Comparison of ENCODE assay signal across 26 mouse cellular contexts in genomic region chr2:80327272-80327671, GRCm38 (mm10). TPM values are rescaled to one million over a fixed set of nuclear protein-coding genes. Genes with fewer than 3 reads are reported as not detected.
"Had no signal": no experiment of that assay in that cellular context is flagged by ENCODE, and none has a peak within 500 bp of the region (broad histone marks: within the 10 kb centered on the region; RNA-seq: fewer than 3 reads in every experiment).

No protein-coding gene starts in this region.

- ATAC-seq: hindbrain, embryonic 16.5 days; inflammation-experienced regulatory T-cells, adult 6 months; intestine, embryonic 15.5 days; intestine, postnatal 0 days; liver, embryonic 12.5 days had no signal

- DNase-seq: gastrocnemius, postnatal 14 days; gastrocnemius, postnatal 36 days; heart, adult 2 months; heart, postnatal 14 days; heart, postnatal 36 days; kidney, adult 18-20 months; kidney, adult 8-10 months; kidney, postnatal 10 days; kidney, postnatal 25 days; kidney, postnatal 4 days; layer of hippocampus, adult 9-11 months; layer of hippocampus, postnatal 36 days; left cerebral cortex, postnatal 4 days had no signal

RNA-seq across cellular contexts. Expression of gene Prdx6b, which starts 35.0 kb away (rescaled TPM):
- total RNA-seq: gastrocnemius, adult 8-10 months; gastrocnemius, postnatal 14 days; gastrocnemius, postnatal 36 days; heart, adult 2 months; heart, postnatal 14 days; heart, postnatal 36 days; layer of hippocampus, adult 8-10 months; layer of hippocampus, postnatal 14 days; layer of hippocampus, postnatal 36 days; left cerebral cortex, adult 18-20 months; left cerebral cortex, adult 8-10 months; left cerebral cortex, postnatal 10 days; left cerebral cortex, postnatal 25 days; left cerebral cortex, postnatal 4 days; liver, adult 2 months had no signal
